Mouse (Mus musculus) heart, postnatal 4 days (tissue): ENCODE results near the gene L3mbtl4. TPM values are rescaled to one million over a fixed set of nuclear protein-coding genes. Genes with fewer than 3 reads are reported as not detected.

Experiments used
- DNase-seq: peaks from one replicate; pipeline ENCODE4 v3.0.0; 2021
- total RNA-seq, 2 experiments: library from RNA; stranded (reverse); gene quantifications; 2 replicates each; pipeline ENCODE4 v1.2.3; 2021

The L3mbtl4 gene
- not detected for total RNA-seq

DNA sequence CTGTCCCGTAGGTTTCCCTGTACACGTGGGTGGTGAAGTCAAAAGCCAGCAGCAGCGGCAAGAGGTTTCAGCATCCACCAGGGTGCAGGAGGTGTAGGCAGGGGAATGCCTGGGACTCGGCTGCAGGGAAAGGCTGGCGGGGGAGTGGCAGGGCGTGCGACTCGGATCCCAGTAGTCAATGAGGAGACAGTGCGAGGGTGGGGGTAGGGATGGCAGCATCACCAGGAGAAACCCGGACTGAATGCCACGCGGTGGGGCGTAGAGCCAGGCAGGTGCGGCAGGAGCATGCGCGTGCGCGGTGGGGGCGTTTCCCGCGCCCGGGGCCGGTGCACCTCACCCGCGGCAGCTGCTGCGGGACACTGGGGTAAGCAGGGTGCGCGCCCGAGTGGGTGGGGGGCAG lies at the start of gene L3mbtl4:
TSS of gene L3mbtl4 (plus strand) at position 271 of the 400 bp plus-strand sequence.
- peak; percentile 6 for DNase-seq

DNA sequence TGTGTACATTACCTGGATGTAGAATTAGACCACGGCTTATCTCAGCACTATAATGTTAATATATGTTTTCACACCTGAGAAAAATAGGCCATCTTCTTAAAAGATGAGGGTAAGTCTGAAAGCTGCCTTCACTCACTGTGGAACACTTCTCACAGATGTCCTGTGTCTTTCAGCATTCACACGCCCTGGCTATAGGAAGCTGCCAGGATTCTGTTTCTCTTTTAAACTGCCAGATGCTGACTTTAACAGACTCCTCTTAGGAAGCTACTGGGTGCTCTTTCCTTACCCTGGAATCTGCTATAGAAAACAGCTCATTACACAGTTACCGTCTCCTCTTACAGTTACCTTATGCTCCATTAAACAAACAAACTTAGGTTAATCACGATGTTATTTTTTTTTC lies 43.1 kb upstream of the L3mbtl4 start:
- DNase-seq = peak; percentile 14

- DNase-seq = no peak
Observed at GRCm38 (mm10) chr17:68235380-68235779, 38.2 kb upstream of the L3mbtl4 start.

- DNase-seq = no peak
Observed at GRCm38 (mm10) chr17:68236992-68237391, 36.6 kb upstream of the L3mbtl4 start.

DNA sequence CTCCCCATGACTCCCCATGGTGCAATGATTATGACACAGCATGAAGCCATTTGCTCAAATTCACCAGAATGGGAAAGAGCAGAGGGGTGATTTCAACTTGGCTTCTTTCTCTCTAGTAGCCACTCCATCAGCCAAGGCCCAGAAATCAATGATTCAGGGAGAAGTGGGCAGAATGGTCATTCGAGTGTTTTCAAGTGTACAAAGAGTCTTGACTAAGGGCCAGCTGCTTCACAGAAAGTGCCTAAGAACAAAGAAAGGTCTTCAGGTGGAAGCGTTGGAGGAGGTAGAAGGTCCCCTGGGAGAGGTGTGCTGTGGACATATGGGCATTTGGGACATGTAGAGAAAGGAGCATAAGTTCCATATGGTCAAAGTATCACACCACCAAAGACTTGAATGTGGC lies 33.4 kb upstream of the L3mbtl4 start:
- no peak for DNase-seq

GRCm38 (mm10) chr17:68264835-68265557 lies 8.6 kb upstream of the L3mbtl4 start:
- DNase-seq = no peak

DNA sequence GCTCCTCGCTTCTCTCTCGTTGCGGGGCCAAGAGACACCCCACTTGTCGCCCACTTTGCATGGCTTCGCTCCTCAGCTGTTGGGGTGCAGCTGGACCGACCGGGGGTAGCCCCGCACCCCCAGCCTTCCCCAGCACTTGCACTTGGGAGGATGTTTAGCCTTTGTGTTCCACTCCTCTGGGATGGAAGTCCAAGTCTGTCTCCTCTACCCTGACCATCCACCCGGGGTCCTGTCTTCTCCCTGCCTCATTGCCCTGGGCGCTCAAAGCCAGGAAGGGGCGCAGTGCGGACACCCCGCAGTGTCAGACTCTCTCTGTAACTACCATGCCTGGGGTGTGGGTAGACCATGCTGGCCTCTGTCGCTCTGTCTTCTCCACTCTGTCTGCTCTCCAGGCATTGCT lies 357 bp downstream of the L3mbtl4 start:
- DNase-seq = no peak

DNA sequence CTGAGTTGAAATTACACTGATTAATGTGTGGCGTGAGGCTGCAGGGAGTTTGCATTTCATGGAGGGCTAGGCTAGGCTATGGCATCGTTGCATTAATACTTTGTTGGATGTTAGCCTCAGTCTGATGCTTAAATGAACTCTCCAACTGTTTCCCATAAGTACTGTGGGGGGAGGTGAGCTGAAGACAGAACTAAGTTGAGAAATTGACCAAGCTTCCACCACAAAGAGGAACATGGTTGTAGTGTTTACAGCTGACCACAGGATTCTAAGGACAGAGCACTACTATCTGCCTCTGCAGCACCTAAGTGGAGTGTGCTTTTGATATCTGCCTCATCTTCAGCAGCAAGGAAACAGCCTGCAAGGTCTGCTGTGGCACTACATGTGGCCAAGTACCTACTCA lies 1.5 kb downstream of the L3mbtl4 start:
- no peak for DNase-seq

GRCm38 (mm10) chr17:68280915-68281314 lies 7.3 kb downstream of the L3mbtl4 start:
- DNase-seq = no peak

DNA sequence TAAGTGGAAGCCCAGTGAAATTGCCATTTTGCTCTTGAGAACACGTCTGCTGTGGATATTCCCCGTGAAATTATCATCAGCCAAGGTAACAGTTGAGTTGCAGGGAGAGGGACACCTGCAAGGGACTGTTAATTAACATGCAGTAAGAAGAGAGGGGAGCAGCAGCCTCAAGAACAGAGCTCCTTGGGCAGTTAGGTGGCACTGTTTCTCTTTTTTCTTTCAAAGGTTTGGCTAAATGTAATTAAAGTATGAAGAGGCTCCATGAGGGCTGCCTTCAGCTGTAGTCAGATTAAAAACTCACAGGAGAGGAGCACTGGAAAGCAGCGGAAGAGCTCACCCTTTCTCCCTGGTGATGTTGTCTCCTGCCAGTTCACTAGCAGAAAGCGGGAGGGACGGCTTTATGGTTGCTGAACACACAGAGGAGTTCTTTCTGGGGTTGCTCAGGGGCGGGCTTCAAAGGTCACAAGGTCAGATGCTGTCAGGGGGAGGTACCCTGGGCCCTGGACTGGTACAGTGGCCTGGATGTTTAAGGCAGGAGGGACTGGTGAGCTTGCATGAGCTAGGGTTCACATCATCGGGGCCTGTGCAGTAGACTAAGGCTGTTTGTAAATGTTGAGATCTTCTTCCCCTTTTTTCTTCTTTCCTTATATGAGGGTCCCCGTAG lies 11.7 kb downstream of the L3mbtl4 start:
- no peak for DNase-seq

- no peak for DNase-seq
Observed at GRCm38 (mm10) chr17:68288094-68288493, 14.5 kb downstream of the L3mbtl4 start.

DNA sequence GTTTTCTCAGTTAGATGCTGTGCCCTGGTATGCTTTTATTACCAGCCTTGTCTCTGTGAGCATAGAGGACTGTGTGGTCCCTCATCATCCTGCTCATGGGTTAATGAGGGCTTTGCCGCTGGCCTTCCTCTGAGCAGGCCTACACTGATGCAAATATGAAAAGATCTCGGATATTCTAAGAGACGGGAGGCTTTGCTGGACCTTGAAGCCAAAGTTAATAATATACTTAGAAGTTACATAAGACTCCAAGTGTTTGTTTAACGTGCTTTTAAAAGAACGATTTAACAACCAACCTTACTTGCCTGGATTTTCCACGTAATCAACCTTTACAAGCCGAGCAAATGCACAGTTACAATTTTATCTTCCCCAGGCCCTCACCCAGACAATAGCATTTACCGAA lies 15.1 kb downstream of the L3mbtl4 start:
- DNase-seq = no peak

- DNase-seq = no peak
Observed at GRCm38 (mm10) chr17:68291713-68292364, 18.2 kb downstream of the L3mbtl4 start.

DNA sequence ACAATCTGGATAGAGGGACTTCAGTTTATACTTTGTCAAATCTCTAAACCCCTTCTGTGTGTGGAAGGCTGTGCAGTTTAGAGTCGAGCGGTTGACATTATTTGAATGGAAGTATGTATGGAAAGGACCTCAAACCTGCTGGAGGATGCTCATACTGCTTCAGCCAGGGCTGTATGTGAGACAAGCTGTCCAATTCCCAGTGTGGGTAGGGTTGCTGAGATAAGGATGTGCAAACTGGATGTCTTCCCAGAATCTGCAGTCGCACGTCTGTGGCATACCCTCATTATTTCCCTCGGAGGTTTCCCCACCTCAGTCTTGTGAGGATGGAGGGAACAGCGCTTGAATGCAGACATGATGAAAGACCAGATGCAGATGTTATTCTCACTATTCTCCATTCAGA lies 34.8 kb downstream of the L3mbtl4 start:
- no peak for DNase-seq

GRCm38 (mm10) chr17:68312286-68312927 lies 38.8 kb downstream of the L3mbtl4 start:
- no peak for DNase-seq

DNA sequence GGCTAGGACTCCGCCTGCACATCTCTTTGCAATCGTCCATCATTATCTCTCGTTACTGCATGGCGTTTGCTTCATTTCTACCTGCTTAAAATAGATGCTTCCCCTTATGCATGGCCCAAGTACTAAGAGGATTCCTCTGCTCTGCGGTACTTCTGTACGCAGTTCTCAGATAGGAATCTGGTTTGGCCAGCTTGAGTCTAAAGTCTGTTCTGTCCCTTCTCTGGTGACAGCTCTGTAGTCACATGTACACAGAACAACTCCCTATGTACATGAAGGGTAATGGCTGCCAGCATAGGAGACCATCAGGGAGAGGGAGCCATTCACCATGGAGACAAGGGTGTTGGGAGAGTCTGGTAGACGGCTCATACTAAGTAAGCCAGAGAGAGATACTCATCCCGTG lies 47.3 kb downstream of the L3mbtl4 start:
- DNase-seq = no peak

GRCm38 (mm10) chr17:68322607-68323006 lies 49.0 kb downstream of the L3mbtl4 start:
- no peak for DNase-seq

- no peak for DNase-seq
Observed at GRCm38 (mm10) chr17:68332225-68332624, 58.6 kb downstream of the L3mbtl4 start.

DNA sequence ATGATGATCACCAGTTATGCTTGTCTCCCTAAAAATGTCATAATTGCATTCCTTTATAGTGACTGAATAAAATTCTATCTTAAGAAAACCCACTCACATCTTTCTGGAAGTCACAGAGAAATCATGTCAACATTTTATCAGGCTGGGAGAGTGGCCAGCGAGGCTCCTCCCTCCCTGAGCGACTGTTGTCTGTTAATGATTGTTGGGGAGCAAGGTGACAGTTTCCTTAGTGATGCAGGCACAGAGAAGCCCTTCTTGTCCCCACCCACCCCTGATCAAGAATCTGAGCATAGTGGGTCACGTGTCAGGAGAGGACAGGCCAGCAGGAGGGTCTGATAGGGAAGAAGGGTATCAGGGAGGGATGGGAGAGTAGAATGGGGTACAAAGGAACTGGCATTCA lies 59.8 kb downstream of the L3mbtl4 start:
- no peak for DNase-seq

DNA sequence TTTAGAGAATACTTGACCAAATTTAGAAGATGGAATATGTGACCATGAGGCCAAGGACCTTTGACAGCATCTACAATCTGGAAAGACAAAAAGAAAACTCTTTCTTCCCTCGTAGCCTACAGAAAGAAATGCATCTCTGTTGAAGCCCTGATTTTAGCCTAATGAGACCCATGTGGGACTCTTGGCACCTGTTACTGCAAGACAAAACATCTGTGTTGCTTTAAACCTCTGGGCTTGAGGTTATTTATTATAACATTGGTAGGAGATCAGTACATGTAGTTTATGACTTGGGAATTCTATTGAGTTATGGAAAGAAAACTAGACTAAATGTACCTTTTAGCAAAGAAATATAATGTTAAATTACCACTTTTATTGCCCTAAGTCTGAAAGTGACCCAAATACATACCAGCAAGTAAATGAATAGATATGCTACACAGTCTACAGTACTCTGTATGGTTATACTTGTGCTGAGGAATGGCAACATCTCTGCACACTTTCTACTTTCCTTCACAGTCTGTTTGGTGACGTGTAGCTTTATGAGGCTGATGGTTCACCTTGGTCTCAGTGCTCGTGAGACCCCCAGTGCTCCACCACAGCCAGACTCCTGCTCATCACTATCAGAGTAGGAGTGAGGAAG lies 65.4 kb downstream of the L3mbtl4 start:
- no peak for DNase-seq

DNA sequence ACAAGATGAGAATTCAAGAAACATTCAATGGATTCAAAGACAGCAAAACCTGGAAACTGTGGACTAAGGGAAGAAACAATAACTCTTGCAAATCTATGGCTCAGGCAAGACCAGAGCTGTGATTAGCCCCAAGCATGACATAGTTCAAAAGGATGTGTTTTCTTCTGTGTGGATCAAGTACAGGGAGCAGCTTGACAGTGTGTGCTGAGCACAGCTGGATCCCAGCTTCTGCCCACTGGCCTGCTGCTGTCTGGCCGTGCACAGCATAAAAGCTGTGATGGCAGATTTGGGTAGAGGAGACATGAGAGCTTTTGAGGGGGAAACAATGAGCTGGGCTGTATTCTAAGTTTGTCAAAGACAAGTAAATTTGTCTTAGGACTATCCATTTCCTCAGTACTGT lies 84.1 kb downstream of the L3mbtl4 start:
- no peak for DNase-seq

- no peak for DNase-seq
Observed at GRCm38 (mm10) chr17:68371101-68371500, 97.5 kb downstream of the L3mbtl4 start.

DNA sequence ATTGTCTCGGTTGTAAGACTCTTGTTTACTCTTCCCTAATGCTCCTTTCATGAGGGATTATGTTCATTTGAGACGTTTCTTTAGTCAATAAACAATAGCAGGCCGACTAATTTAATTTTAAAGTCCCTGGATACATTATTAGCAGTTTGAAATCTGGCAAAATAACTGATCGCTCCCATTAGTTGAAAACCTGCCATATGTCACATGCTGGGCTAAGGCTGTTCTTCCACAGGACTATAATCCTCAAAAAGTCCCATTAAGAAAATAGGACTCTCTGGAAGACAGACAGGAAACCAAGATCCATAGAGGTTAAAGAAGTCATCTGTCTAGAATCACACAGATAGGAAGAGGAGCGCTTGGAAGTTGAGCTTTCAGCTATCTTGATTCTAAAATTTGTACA lies 114.9 kb downstream of the L3mbtl4 start:
- no peak for DNase-seq
